Mouse (Mus musculus): Measurements from ENCODE around the gene Fat3.

GRCm38 (mm10) chr9:15953585-15954337 lies 547.3 kb downstream of the Fat3 start:
- no peak for TF ChIP-seq CTCF (IDR thresholded peaks at IDR 0.05; ENCODE audit: borderline replicate concordance, control insufficient read depth, extremely low read depth, insufficient read depth, low read length, poor library complexity)
- no peak for TF ChIP-seq POLR2A (IDR thresholded peaks at IDR 0.05; ENCODE audit: control insufficient read depth, extremely low read depth, insufficient read depth, low read length, poor library complexity)

Data from thymus, adult 2 months (tissue).